Mouse (Mus musculus): Measurements from ENCODE around the gene Arhgef28.

- TF ChIP-seq CTCF (IDR thresholded peaks at IDR 0.05; ENCODE audit: low read depth, low read length) (no peak), GATA1 (IDR thresholded peaks at IDR 0.05; ENCODE audit: borderline replicate concordance, low read length) (no peak), POLR2AphosphoS5 (IDR thresholded peaks at IDR 0.05; ENCODE audit: insufficient replicate concordance, low read depth, low read length) (no peak), GATA2 (IDR thresholded peaks at IDR 0.05; ENCODE audit: borderline replicate concordance, low read depth, low read length) (no peak)
These were observed 33.9 kb downstream of the Arhgef28 start for GRCm38 (mm10) chr13:98172365-98172764.
